Mouse (Mus musculus) liver, embryonic 14.5 days (tissue): ENCODE measurements around the gene Dlgap4.

ENCODE experiments used
- CTCF ChIP-seq: IDR thresholded peaks from 2 replicates; pipeline ENCODE4 v1.5.1; 2016; ENCODE audit warnings: antibody characterized with exemption, low read depth, control low read depth
- EP300 ChIP-seq: IDR thresholded peaks from 2 replicates; pipeline ENCODE4 v1.6.1; 2016; ENCODE audit warnings: antibody characterized with exemption, low read depth

DNA sequence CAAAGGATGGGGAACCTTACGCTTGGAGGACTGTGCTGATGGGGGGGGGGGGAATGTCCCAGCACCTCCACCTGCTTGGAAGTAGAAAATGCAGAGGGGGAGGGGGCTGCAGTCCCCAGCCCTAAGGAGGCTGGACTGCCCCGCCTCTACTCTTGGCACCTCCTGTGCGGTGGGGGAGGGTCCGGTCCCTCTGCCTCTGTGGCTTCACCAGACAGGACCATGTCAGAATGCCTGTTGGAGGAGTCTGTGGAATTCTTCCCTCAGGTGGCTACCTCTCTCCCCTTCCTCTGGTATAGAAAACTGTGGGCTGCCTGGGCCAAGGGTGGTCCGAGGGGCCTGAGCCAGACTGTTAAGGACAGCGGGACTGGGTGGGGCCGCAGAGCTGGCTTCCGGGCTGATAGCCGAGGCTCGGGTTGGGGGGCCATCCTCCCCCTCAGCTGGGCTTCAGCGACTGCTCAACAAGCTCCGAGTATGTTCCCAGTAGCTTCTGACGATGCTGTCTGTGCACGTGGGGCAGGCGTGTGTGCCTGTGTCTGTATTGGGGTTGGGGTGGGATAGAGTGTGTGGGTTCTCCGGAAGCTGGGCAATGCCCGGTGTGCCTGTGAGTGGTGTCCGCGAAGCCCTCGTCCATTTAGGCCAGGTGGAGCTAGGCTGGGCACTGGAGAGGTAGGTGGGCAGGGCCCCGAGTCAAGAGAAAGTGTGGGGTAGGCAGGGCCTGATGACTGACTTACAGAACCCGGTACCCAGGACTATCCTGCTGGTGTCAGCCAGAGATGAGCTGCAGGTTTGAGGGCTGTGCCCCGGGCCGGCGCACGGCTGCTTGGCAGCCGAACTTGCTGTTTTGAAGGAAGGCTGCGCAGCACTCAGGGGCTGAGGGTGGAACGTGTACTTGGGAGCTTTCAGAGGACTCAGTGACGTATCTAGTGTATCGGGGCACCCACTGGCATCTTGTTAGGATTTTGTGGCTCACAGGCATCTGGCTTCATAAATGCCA lies 1.5 kb downstream of the Dlgap4 start:
- TF ChIP-seq EP300 (no peak), CTCF (no peak)
